Mouse (Mus musculus): ENCODE measurements around the gene Zbtb8a. TPM values are rescaled to one million over a fixed set of nuclear protein-coding genes. Genes with fewer than 3 reads are reported as not detected.

Zbtb8a gene
- total and polyA plus RNA-seq, 2 experiments from 2014 or later, result 7.0 to 14.0 TPM

DNA sequence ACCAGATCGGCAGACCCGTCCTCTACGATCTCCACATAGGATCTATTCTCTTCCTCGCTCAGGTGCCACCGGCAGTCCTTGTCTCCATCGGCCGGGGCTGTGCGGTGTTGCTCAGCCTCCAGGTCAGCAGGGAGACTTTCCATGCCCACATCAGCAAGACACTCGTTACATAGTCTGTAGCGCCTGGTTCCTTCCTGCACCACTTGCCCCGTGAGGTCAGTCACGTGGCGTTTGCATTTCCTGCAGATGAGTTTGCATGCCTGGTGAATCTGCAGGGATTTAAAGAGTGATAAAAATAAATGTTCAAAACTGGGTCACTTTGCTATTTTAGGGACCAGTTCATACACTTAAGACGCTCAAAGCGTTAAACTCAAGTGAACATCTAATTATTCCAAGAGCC, 23.7 kb downstream of the Zbtb8a start:
- no peaks in the 10 kb centered on the region for H3K9me3 ChIP-seq (replicated peaks; ENCODE audit: control insufficient read depth, low read length)
- no peak overlapping the region for H3K27ac ChIP-seq (ENCODE audit: low read depth)
- no peaks in the 10 kb centered on the region for H3K27me3 ChIP-seq (ENCODE audit: control insufficient read depth, insufficient read depth, low read length)
- H3K9ac ChIP-seq (replicated peaks; ENCODE audit: low read depth, low read length), result no peak overlapping the region
- no peaks in the 10 kb centered on the region for H3K4me1 ChIP-seq (ENCODE audit: control insufficient read depth, insufficient read depth)
- ATAC-seq (ENCODE audit: insufficient read depth, low read depth), result no peak
- no peak for DNase-seq (ENCODE audit: low spot score)
- WGBS, result 69% methylated on average over 15 of the region's 15 CpGs
- H3K4me2 ChIP-seq (ENCODE audit: low read depth, low read length), result no peak overlapping the region
- H3K36me3 ChIP-seq (replicated peaks; ENCODE audit: control insufficient read depth, insufficient read depth, low read length), result peaks cover 46% of the 10 kb centered on the region
- no peak overlapping the region for H3K4me3 ChIP-seq (ENCODE audit: low read depth, low read length)
- TF ChIP-seq EP300 (IDR thresholded peaks at IDR 0.05; ENCODE audit: low read depth) (no peak), CTCF (IDR thresholded peaks at IDR 0.05; ENCODE audit: low read depth) (no peak)

DNA sequence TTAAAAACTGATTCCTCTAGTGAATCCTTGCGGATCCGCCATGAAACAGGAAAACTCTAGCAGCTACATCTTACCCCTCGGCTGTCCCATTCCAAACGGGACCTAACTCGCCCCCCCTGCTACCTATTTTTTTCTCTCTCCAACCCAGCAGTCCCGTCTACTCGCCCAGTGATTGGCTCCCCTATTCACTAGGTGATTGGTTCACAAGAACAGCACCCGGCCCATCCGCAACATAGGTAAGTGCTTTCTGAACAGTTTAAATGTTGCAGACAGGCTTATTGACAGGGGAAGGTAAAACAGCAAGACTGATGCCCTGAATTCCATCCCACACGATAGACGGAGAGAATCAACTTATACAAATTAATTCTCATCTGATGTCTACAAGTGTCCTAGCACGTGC, 24.7 kb downstream of the Zbtb8a start:
- no peak overlapping the region for H3K4me2 ChIP-seq (ENCODE audit: low read depth, low read length)
- WGBS, result 88% methylated on average over 12 of the region's 12 CpGs
- no peak overlapping the region for H3K4me3 ChIP-seq (ENCODE audit: low read depth, low read length)
- H3K9ac ChIP-seq (replicated peaks; ENCODE audit: low read depth, low read length), result no peak overlapping the region
- ATAC-seq (ENCODE audit: insufficient read depth, low read depth) (no peak), DNase-seq (ENCODE audit: low spot score) (no peak)
- TF ChIP-seq EP300 (IDR thresholded peaks at IDR 0.05; ENCODE audit: low read depth), result no peak
- no peak for TF ChIP-seq CTCF (IDR thresholded peaks at IDR 0.05; ENCODE audit: low read depth)
- H3K36me3 ChIP-seq (replicated peaks; ENCODE audit: control insufficient read depth, insufficient read depth, low read length), result peaks cover 41% of the 10 kb centered on the region
- no peaks in the 10 kb centered on the region for H3K4me1 ChIP-seq (ENCODE audit: control insufficient read depth, insufficient read depth)
- no peaks in the 10 kb centered on the region for H3K9me3 ChIP-seq (replicated peaks; ENCODE audit: control insufficient read depth, low read length)
- no peak overlapping the region for H3K27ac ChIP-seq (ENCODE audit: low read depth)
- no peaks in the 10 kb centered on the region for H3K27me3 ChIP-seq (ENCODE audit: control insufficient read depth, insufficient read depth, low read length)

DNA sequence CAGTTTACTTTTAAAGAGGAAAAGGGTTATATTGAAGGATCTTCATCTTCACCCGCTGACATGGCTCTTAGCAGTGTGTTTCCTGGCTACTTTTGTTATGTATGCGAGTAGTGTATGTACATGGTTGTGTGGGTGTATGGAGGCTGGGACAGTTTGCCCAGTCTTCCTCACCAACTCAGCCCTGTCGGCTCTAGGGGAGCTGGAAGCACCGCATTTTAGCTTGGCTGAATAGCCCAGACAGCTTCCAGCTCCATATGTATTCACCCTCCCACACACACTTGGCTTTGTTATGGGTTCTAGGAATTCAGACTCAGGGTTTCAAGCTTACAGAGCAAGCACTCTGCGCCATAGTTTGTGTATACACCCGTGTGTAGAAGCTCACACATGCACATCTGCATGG, 26.8 kb downstream of the Zbtb8a start:
- WGBS, result 65% methylated on average over 6 of the region's 6 CpGs
- no peaks in the 10 kb centered on the region for H3K4me1 ChIP-seq (ENCODE audit: control insufficient read depth, insufficient read depth)

DNA sequence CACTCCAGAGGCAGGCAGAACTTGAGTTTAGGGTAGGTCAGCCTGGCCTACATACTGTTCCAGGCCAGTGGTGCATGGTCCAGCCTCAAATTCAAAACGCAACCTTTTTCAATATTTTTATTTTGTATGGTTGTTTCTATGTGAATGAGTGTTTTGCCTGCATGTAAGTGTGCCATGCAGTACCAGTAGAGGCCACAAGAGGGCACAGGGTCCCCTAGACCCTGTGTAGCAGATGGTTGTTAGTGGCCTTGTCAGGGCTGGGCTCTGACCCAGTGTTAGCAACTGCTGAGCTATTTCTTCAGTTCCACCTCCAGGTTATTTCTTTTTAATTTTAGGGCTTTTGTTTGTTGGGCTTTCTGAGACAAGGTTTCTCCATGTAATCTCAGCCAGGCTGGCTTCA, 27.3 kb downstream of the Zbtb8a start:
- no peaks in the 10 kb centered on the region for H3K27me3 ChIP-seq (ENCODE audit: control insufficient read depth, insufficient read depth, low read length)
- ATAC-seq (ENCODE audit: insufficient read depth, low read depth) (peak; percentile 77), DNase-seq (ENCODE audit: low spot score) (peak; percentile 71)
- WGBS, result 0% methylated on average over 1 of the region's 1 CpGs
- no peak overlapping the region for H3K9ac ChIP-seq (replicated peaks; ENCODE audit: low read depth, low read length)
- no peak overlapping the region for H3K27ac ChIP-seq (ENCODE audit: low read depth)
- no peaks in the 10 kb centered on the region for H3K9me3 ChIP-seq (replicated peaks; ENCODE audit: control insufficient read depth, low read length)
- H3K4me2 ChIP-seq (ENCODE audit: low read depth, low read length), result no peak overlapping the region
- H3K4me3 ChIP-seq (ENCODE audit: low read depth, low read length), result no peak overlapping the region
- peaks cover 24% of the 10 kb centered on the region for H3K36me3 ChIP-seq (replicated peaks; ENCODE audit: control insufficient read depth, insufficient read depth, low read length)
- H3K4me1 ChIP-seq (ENCODE audit: control insufficient read depth, insufficient read depth), result no peaks in the 10 kb centered on the region
- peak; percentile 97 for TF ChIP-seq CTCF (IDR thresholded peaks at IDR 0.05; ENCODE audit: low read depth)
- no peak for TF ChIP-seq EP300 (IDR thresholded peaks at IDR 0.05; ENCODE audit: low read depth)

More for the DNA sequence above, 26.8 kb downstream of the Zbtb8a start:
- ATAC-seq (ENCODE audit: insufficient read depth, low read depth), result no peak
- 0 out of 2 replicates have a peak overlapping the region, but pooled peaks have one; percentile 11 for H3K27ac ChIP-seq (ENCODE audit: low read depth)
- DNase-seq (ENCODE audit: low spot score), result no peak
- TF ChIP-seq CTCF (IDR thresholded peaks at IDR 0.05; ENCODE audit: low read depth) (no peak), EP300 (IDR thresholded peaks at IDR 0.05; ENCODE audit: low read depth) (no peak)
- H3K9me3 ChIP-seq (replicated peaks; ENCODE audit: control insufficient read depth, low read length), result no peaks in the 10 kb centered on the region
- peaks cover 28% of the 10 kb centered on the region for H3K36me3 ChIP-seq (replicated peaks; ENCODE audit: control insufficient read depth, insufficient read depth, low read length)
- H3K9ac ChIP-seq (replicated peaks; ENCODE audit: low read depth, low read length), result no peak overlapping the region
- H3K4me2 ChIP-seq (ENCODE audit: low read depth, low read length), result no peak overlapping the region
- H3K4me3 ChIP-seq (ENCODE audit: low read depth, low read length), result no peak overlapping the region
- no peaks in the 10 kb centered on the region for H3K27me3 ChIP-seq (ENCODE audit: control insufficient read depth, insufficient read depth, low read length)

DNA sequence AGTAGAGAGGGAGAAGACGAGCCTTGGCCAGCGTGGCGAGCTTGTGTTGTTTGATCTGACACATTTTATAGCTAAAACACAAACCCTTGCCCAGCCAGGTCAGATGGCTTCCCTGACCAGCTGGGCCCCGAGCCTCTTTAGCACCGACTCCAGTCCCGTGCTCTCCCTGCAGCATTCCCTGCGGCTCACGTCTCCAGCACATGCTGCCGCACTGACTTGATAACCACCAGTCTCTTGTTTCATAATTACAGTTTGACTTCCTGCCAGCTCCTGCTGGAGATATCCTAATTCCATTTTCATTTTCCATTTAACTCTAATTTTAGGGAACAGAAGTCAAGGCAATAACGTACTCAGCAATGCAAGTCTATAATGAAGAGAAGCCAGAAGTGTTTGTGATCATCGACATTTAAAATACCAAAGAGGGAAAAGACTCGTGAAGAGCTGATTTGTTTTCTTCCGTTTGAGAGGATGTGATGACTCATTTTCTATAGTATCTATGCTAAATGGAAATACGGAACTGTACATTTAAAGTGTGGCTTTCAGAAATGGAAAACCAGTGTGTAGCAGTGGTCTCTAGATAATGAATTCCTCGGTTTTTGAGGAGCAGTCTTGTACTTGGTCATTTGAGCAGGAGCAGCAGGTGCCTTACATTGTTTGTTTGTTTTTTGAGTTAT, 31.3 kb downstream of the Zbtb8a start:
- ATAC-seq (ENCODE audit: insufficient read depth, low read depth) (peak; percentile 68), DNase-seq (ENCODE audit: low spot score) (peak; percentile 57)
- no peak overlapping the region for H3K4me3 ChIP-seq (ENCODE audit: low read depth, low read length)
- no peaks in the 10 kb centered on the region for H3K4me1 ChIP-seq (ENCODE audit: control insufficient read depth, insufficient read depth)
- H3K27ac ChIP-seq (ENCODE audit: low read depth), result peak overlapping the region; percentile 54
- H3K9ac ChIP-seq (replicated peaks; ENCODE audit: low read depth, low read length), result no peak overlapping the region
- TF ChIP-seq CTCF (IDR thresholded peaks at IDR 0.05; ENCODE audit: low read depth) (no peak), EP300 (IDR thresholded peaks at IDR 0.05; ENCODE audit: low read depth) (no peak)
- no peak overlapping the region for H3K4me2 ChIP-seq (ENCODE audit: low read depth, low read length)
- H3K27me3 ChIP-seq (ENCODE audit: control insufficient read depth, insufficient read depth, low read length), result no peaks in the 10 kb centered on the region
- 0 out of 2 replicates have a peak, but pooled peaks cover 2% of the 10 kb centered on the region for H3K9me3 ChIP-seq (replicated peaks; ENCODE audit: control insufficient read depth, low read length)
- peaks cover 24% of the 10 kb centered on the region for H3K36me3 ChIP-seq (replicated peaks; ENCODE audit: control insufficient read depth, insufficient read depth, low read length)
- 31% methylated on average over 15 of the region's 15 CpGs for WGBS

DNA sequence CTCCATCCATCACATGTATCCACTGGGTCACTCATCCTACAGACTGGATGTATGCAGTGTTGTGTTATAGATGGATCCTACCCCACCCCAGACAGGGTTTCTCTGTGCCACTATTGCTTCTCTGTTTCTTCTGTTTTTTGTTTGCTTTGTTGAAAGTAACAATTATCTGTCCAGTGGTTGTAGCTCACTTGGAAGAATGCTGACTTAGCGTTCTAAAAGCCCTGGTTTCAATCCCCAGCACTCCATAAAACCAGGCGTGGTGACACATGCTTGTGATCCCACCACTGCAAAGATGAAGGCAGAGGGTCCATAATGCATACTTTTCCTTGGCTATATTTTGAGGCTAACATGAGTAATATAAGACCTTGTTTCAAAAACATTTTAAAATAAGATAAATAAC, 35.2 kb downstream of the Zbtb8a start:
- H3K27me3 ChIP-seq (ENCODE audit: control insufficient read depth, insufficient read depth, low read length), result no peaks in the 10 kb centered on the region
- DNase-seq (ENCODE audit: low spot score) (no peak), ATAC-seq (ENCODE audit: insufficient read depth, low read depth) (no peak)
- H3K4me1 ChIP-seq (ENCODE audit: control insufficient read depth, insufficient read depth), result no peaks in the 10 kb centered on the region
- 0 out of 2 replicates have a peak, but pooled peaks cover 2% of the 10 kb centered on the region for H3K9me3 ChIP-seq (replicated peaks; ENCODE audit: control insufficient read depth, low read length)
- no peak overlapping the region for H3K27ac ChIP-seq (ENCODE audit: low read depth)
- H3K4me2 ChIP-seq (ENCODE audit: low read depth, low read length), result no peak overlapping the region
- no peak overlapping the region for H3K9ac ChIP-seq (replicated peaks; ENCODE audit: low read depth, low read length)
- TF ChIP-seq CTCF (IDR thresholded peaks at IDR 0.05; ENCODE audit: low read depth) (no peak), EP300 (IDR thresholded peaks at IDR 0.05; ENCODE audit: low read depth) (no peak)
- 77% methylated on average over 2 of the region's 2 CpGs for WGBS
- H3K36me3 ChIP-seq (replicated peaks; ENCODE audit: control insufficient read depth, insufficient read depth, low read length), result peaks cover 29% of the 10 kb centered on the region
- H3K4me3 ChIP-seq (ENCODE audit: low read depth, low read length), result no peak overlapping the region

All from heart, postnatal 0 days (tissue).